Mouse (Mus musculus): Measurements from ENCODE around the gene Thg1l. TPM values are rescaled to one million over a fixed set of nuclear protein-coding genes. Genes with fewer than 3 reads are reported as not detected.

The Thg1l gene
- polyA plus RNA-seq, 1 experiment from 2014 or later, result 13.4 TPM

DNA sequence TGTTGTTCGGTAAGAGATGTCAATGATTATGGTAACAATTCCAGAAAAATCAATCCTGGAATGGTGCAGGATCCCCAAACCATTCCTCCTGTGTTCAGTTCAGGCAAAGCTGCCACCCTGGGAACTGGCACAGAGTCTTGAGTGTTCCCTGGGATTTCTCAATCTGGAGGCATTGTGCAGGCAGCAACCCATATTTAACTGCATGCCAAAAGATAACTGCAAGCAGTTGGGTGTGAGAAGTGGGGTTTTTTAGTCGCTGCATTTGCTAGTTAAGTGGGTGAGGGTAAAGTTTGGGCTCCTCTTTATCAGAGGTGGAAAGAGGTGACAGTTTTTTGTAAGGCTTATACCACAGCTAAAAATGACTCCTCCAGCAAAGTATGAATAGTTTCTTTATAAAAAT lies 7.8 kb downstream of the Thg1l start:
- ATAC-seq, result no peak
- Histone ChIP-seq H3K4me2 (replicated peaks) (no peak overlapping the region), H3K9me3 (no peaks in the 10 kb centered on the region), H3K27ac (no peak overlapping the region), H3K36me3 (peaks cover 14% of the 10 kb centered on the region; the same call in 1 of the 2 replicates), H3K4me3 (replicated peaks) (no peak overlapping the region), H3K27me3 (replicated peaks) (no peaks in the 10 kb centered on the region), H3K4me1 (replicated peaks) (no peaks in the 10 kb centered on the region), H3K9ac (no peak overlapping the region)
- WGBS, result 81% methylated on average over 2 of the region's 2 CpGs

DNA sequence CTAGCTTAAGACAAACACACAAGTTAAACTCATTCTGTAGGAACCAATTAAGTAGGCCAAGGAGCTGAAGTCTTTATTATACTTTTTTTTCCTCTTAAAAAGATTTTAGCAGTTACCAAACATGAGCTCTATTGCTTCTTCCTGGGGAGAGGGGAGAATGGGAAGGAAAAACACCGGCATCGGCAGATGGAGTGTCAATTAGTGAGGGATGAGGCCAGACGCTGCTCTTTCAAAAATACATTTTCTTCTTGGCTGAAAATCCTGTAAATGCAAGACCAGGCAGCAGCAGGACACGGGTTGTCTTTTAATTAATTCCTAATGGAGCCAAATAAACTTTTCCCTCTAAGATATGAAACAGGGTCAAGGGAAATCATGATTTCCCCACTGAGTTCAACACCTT lies 8.5 kb downstream of the Thg1l start:
- no peak overlapping the region for H3K9ac ChIP-seq
- WGBS, result 79% methylated on average over 4 of the region's 4 CpGs
- H3K9me3 ChIP-seq, result no peaks in the 10 kb centered on the region
- H3K4me1 ChIP-seq (replicated peaks), result no peaks in the 10 kb centered on the region
- no peaks in the 10 kb centered on the region for H3K27me3 ChIP-seq (replicated peaks)
- peaks cover 14% of the 10 kb centered on the region; the same call in 1 of the 2 replicates for H3K36me3 ChIP-seq
- no peak overlapping the region for H3K27ac ChIP-seq
- no peak overlapping the region for H3K4me2 ChIP-seq (replicated peaks)
- no peak overlapping the region for H3K4me3 ChIP-seq (replicated peaks)
- no peak for ATAC-seq

DNA sequence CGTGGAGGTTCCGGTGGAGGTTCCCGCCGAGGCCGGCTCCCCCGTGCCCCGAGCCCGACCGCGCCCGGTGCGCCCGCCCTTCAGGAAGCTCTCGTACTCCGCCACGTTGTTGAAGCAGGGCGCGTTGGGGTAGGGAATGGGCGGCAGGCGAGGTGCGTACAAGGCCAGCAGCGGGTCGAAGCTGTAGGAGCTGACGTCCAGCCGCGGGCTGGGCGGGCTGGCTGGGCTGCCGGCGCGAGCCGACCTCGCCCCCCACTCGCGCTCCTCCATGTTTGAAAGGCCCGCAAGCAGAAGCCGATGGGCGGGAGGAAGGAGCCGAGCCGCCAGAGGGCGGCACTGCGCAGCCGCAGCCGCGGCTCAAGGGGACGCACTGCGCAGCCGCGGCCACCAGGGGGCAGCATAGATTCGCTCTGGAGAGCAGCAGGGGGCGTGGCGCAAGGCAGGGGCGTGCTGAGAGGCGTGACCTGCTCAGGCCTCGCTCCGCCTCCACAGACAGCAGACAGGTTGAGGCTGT lies 10.6 kb downstream of the Thg1l start, which contains the start of gene Lsm11:
TSS of gene Lsm11 (minus strand) at position 293 of the 514 bp plus-strand sequence.
- Histone ChIP-seq H3K9me3 (no peaks in the 10 kb centered on the region), H3K4me3 (replicated peaks) (peak within 1 kb of the TSS; percentile 77), H3K4me1 (replicated peaks) (no peaks in the 10 kb centered on the region), H3K4me2 (replicated peaks) (peak within 1 kb of the TSS; percentile 88), H3K9ac (peak within 1 kb of the TSS; percentile 78), H3K27ac (peak within 1 kb of the TSS; percentile 60), H3K36me3 (peaks cover 2% of the 10 kb centered on the region), H3K27me3 (replicated peaks) (no peaks in the 10 kb centered on the region)
- under 1% methylated on average over 46 of the region's 55 CpGs for WGBS
- ATAC-seq, result peak; percentile 95

DNA sequence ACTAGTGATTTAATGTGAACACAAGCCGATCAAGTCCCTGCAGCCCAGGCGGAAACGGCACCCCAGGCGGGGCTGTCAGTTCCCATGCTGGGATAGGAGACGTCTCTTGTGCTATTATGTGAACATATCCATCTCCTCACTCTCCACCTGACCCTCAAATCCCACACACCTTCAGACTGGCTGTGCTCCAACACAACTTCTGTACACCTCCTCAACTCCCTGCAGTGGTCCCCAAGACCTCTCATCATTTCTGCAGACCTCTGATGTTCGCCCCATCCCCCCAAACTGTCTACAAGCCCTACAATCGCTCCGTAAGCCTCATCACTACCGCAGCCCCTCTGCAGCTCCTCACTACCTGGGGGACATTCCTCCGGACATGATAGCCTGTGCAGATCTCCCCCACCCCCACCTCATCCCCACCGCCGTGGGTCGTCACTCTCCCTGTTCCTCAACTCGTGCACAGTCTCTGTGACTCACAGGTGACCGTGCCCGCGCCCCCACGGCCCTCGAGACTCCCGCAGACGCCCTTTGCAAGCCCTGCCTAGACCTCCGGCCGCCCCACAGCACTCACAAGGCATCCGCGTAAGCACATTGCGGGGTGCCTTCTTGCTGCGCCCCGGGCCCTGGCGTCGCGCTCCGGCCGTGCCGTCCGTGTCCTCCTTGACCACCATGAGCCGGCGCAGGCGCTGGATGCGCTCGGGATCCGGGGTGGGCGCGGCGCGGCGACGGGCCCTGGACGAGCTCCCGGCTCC lies 11.2 kb downstream of the Thg1l start:
- Histone ChIP-seq H3K4me1 (replicated peaks) (no peaks in the 10 kb centered on the region), H3K9ac (peak overlapping the region; percentile 78), H3K4me3 (replicated peaks) (peak overlapping the region; percentile 77), H3K9me3 (no peaks in the 10 kb centered on the region), H3K36me3 (no peaks in the 10 kb centered on the region; the same call in 1 of the 2 replicates), H3K27me3 (replicated peaks) (no peaks in the 10 kb centered on the region), H3K27ac (peak overlapping the region; percentile 60), H3K4me2 (replicated peaks) (peak overlapping the region; percentile 88)
- WGBS, result under 1% methylated on average over 49 of the region's 49 CpGs
- ATAC-seq, result peak; percentile 37

DNA sequence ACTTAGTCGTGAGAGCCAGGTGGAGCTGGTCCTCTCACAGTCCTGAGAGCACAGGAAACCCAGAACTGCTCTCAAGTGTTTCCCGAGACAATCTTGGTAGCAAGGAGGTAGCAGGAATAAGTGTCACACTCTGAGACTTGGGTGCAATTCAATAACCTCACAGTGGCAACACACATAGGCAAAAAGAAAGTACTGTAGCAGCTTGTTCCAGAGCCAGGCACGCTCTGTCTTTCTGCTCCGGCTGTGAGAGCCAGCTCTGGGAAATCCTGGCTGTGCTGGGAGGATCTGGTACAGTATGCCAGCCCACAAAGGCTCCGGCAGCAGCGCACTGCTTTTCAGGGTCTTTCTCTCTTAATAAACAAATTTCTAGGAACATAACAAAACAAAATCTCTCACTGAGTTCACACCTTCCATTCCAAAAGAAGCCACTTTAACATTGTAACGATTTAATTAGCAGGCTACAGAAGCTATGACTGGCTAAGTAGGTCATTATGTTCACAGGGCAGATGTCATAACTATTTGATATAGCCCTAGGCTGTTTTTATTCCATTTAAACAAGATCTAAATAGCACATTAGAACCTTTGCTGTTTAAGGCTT lies 12.1 kb downstream of the Thg1l start:
- Histone ChIP-seq H3K36me3 (no peaks in the 10 kb centered on the region; the same call in 1 of the 2 replicates), H3K27ac (no peak overlapping the region), H3K9me3 (no peaks in the 10 kb centered on the region), H3K4me1 (replicated peaks) (no peaks in the 10 kb centered on the region), H3K27me3 (replicated peaks) (no peaks in the 10 kb centered on the region), H3K4me2 (replicated peaks) (peak overlapping the region; percentile 88), H3K9ac (peak overlapping the region; percentile 78; the same call in 1 of the 2 replicates), H3K4me3 (replicated peaks) (peak overlapping the region; percentile 77)
- 46% methylated on average over 7 of the region's 7 CpGs for WGBS
- ATAC-seq, result no peak

DNA sequence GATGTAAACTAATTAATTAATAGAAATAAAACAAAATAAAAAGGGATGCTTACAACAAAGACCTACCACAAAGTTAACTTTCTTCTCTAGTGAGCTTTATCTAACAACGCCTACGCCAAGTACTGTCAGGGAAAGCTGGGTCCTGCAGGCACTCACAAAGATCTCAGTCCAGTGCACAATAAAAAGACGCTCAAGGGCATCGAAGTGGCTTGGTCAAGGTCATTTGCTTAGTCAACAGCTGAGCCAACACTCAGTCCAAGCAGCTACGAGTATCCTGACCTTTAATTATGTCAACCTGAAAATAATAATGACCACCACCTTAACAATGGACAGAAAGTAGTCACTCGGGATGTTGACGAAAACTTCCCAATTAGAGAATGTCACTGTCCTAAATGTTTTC lies 13.0 kb downstream of the Thg1l start:
- 87% methylated on average over 7 of the region's 7 CpGs for WGBS
- Histone ChIP-seq H3K4me3 (replicated peaks) (no peak overlapping the region), H3K27ac (no peak overlapping the region), H3K4me1 (replicated peaks) (no peaks in the 10 kb centered on the region), H3K27me3 (replicated peaks) (no peaks in the 10 kb centered on the region), H3K4me2 (replicated peaks) (no peak overlapping the region), H3K9ac (no peak overlapping the region), H3K36me3 (peaks cover under 1% of the 10 kb centered on the region; the same call in 1 of the 2 replicates), H3K9me3 (no peaks in the 10 kb centered on the region)
- no peak for ATAC-seq

DNA sequence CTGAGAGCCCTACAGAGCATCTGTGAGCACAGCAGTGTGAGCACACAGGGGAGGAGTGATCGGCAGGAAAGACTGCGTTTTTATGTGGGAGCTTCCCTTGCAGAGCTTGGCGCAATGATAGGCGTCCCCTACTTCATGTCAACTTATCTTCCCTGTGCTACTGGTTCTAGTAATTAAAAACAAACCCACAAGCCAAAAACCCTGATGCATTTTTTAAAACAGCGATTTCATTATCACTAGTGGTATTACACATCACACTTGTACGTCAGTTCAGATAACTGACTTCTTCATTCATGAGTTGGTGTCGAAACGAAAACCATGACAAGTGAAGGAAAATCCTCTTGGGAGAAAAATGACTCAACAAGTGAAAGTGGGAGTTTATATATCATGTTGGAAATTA lies 16.4 kb downstream of the Thg1l start:
- no peaks in the 10 kb centered on the region for H3K4me1 ChIP-seq (replicated peaks)
- no peak for ATAC-seq
- peaks cover 9% of the 10 kb centered on the region for H3K36me3 ChIP-seq
- no peak overlapping the region for H3K9ac ChIP-seq
- H3K9me3 ChIP-seq, result no peaks in the 10 kb centered on the region
- 91% methylated on average over 8 of the region's 8 CpGs for WGBS
- no peak overlapping the region for H3K27ac ChIP-seq
- no peak overlapping the region for H3K4me3 ChIP-seq (replicated peaks)
- no peaks in the 10 kb centered on the region for H3K27me3 ChIP-seq (replicated peaks)
- no peak overlapping the region for H3K4me2 ChIP-seq (replicated peaks)

DNA sequence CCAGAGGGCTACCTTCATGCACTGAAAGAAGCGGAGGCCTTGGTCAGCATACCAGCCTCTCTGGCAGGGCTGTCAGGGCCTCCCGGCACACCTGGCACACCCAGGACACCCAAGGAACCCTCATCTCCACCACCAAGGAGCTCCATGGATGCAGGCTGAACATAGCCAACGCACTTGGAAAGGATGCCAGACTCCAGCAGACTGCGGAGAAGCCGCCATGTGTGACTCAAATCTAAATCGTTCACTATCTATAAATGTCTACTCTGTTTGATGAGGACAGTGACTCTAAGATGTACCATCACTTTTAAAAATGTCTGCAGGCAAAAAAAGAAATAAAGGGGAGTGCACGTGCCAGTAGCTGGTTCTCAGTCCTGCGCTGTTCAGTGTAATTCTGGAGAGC lies 17.8 kb downstream of the Thg1l start:
- no peaks in the 10 kb centered on the region for H3K4me1 ChIP-seq (replicated peaks)
- H3K9me3 ChIP-seq, result no peaks in the 10 kb centered on the region
- no peak overlapping the region for H3K4me3 ChIP-seq (replicated peaks)
- no peak for ATAC-seq
- H3K4me2 ChIP-seq (replicated peaks), result no peak overlapping the region
- no peak overlapping the region for H3K27ac ChIP-seq
- no peaks in the 10 kb centered on the region for H3K27me3 ChIP-seq (replicated peaks)
- H3K36me3 ChIP-seq, result peaks cover 17% of the 10 kb centered on the region
- 91% methylated on average over 8 of the region's 8 CpGs for WGBS
- H3K9ac ChIP-seq, result no peak overlapping the region

DNA sequence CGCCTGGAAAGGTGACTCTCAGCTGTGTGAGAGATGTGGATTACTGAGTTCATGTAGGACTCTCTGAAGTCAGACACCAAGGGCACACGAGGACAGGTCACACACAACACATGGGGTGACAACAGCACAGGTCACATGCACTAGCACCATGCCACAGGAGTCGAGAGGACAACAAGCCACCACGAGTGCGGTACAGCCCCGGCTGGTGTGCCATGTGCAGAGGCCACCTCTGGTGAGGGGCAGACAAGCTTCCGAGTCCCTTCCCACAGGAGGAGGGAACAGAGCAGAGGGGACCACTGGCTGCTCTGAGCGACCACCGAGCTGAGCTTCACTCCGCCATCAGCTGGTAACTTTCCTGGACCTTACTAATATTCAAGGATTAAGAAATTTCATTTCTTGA lies 22.5 kb downstream of the Thg1l start:
- Histone ChIP-seq H3K4me1 (replicated peaks) (no peaks in the 10 kb centered on the region), H3K4me2 (replicated peaks) (no peak overlapping the region), H3K27me3 (replicated peaks) (no peaks in the 10 kb centered on the region), H3K9ac (no peak overlapping the region), H3K9me3 (no peaks in the 10 kb centered on the region), H3K27ac (no peak overlapping the region), H3K36me3 (peaks cover 21% of the 10 kb centered on the region), H3K4me3 (replicated peaks) (no peak overlapping the region)
- ATAC-seq, result no peak
- WGBS, result 89% methylated on average over 10 of the region's 10 CpGs

DNA sequence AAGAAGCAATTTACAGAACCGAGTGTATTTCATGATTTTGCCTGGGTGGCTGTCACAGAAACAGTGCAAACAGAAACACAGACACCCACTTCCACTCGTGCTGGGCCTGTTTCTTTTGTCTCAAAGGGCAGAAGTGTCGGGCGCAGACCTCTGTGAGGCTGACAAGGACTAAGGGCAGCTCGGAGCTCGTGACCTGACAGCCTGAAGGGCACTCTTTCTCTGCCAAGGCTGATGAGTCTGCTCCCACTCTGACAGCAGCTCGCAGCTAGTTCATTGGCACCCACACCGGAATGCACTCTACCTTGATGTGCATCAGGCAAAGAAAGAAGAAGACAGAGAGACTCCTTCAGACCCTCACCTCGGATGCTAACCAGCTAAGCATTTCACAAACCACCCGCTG lies 25.8 kb downstream of the Thg1l start:
- no peak overlapping the region for H3K4me2 ChIP-seq (replicated peaks)
- no peaks in the 10 kb centered on the region for H3K4me1 ChIP-seq (replicated peaks)
- 84% methylated on average over 10 of the region's 10 CpGs for WGBS
- H3K27ac ChIP-seq, result no peak overlapping the region
- no peak for ATAC-seq
- no peak overlapping the region for H3K9ac ChIP-seq
- H3K27me3 ChIP-seq (replicated peaks), result no peaks in the 10 kb centered on the region
- H3K36me3 ChIP-seq, result peaks cover 18% of the 10 kb centered on the region
- H3K4me3 ChIP-seq (replicated peaks), result no peak overlapping the region
- H3K9me3 ChIP-seq, result no peaks in the 10 kb centered on the region

DNA sequence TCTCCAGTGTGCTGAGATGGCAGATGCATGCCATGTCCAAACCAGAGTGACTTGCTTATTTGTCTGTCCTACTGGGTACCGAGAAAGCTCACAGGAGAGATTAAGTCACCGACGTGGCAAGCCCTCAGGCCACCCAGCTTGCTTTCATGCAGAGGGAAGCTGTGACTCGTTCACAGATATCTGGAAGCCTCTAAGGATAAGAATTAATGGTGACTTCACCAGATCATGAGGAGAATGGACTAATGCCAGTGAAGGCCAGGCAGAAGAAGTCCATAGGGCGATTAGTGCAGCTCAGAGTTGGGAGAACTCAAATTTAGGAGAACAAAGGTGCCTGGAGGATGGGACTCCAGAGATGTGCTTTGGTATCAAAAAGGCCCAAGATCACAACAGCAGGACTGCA lies 27.8 kb downstream of the Thg1l start:
- H3K4me3 ChIP-seq (replicated peaks), result no peak overlapping the region
- no peaks in the 10 kb centered on the region for H3K9me3 ChIP-seq
- H3K27ac ChIP-seq, result no peak overlapping the region
- WGBS, result 66% methylated on average over 5 of the region's 5 CpGs
- H3K36me3 ChIP-seq, result 0 out of 2 replicates have a peak, but pooled peaks cover 4% of the 10 kb centered on the region
- no peaks in the 10 kb centered on the region for H3K27me3 ChIP-seq (replicated peaks)
- H3K4me2 ChIP-seq (replicated peaks), result no peak overlapping the region
- ATAC-seq, result no peak
- no peak overlapping the region for H3K9ac ChIP-seq
- no peaks in the 10 kb centered on the region for H3K4me1 ChIP-seq (replicated peaks)

DNA sequence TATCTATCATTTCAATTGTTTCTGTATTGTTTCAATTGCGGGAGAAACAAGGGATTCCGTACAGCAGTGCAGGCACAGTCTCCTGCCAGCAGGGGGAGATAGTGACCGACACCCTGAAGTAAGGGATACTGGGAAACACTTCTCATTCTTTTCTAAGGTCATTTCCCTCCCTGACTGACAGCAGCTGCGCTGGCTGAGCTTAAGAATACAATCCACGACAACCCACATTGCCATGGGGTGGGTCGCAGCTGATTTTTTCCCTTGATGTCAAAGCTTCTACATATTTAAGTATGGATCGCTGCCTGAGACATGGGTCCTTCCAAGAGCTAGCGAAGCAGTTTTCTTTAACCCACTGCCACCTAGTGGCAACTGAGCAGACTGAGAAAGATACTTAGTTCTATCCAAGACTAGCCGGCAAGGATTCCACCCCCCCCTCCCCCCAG lies 28.6 kb downstream of the Thg1l start:
- ATAC-seq, result peak; percentile 94
- Histone ChIP-seq H3K9ac (peak overlapping the region; percentile 48), H3K4me1 (replicated peaks) (no peaks in the 10 kb centered on the region), H3K36me3 (0 out of 2 replicates have a peak, but pooled peaks cover 1% of the 10 kb centered on the region), H3K27me3 (replicated peaks) (no peaks in the 10 kb centered on the region), H3K27ac (no peak overlapping the region), H3K4me3 (replicated peaks) (peak overlapping the region; percentile 40), H3K4me2 (replicated peaks) (peak overlapping the region; percentile 67), H3K9me3 (no peaks in the 10 kb centered on the region)
- under 1% methylated on average over 9 of the region's 9 CpGs for WGBS

Data from intestine, embryonic 15.5 days (tissue).